Mouse (Mus musculus) regulatory T cell (primary cell): ENCODE measurements around the gene Gnat1.

Experiments
- in situ Hi-C: fragments of 300-600 bp; cut with MboI, MseI; formaldehyde crosslinking; loops from one replicate; pipeline ENCODE4 v1.15.1; 2025; ENCODE audit warnings: high pct_unique_total_duplicates

The Gnat1 gene

DNA sequence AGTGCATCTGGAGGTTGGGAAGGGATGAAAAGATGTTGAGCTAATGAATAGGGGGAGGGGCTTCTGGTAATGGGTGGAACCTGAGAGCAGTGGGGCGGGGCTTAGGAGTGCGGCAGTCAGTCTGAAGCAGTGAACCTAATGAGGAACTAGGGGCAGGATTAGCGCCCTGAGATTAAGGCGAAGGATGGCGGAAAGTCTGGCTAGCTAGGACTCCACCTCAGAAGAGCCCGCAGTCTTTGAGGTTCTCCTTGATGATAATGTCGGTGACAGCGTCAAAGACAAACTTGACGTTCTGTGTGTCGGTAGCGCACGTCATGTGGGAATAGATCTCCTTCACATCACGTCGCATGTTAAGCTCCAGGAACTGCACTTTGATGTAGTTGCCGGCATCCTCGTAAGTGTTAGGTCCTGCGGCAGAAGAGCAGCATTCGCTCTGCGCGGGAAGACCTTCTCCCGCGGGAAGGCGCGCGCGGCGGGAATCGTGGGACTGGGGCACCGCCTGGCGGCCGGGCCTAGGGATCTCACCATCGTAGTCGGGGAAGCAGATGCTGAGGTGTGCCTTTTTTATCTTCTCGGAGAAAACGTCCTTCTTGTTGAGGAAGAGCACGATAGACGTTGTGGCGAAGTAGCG lies 3.7 kb downstream of the Gnat1 start:
- in situ Hi-C loops, result no loop called here

- in situ Hi-C loops, result no loop called here
Measured at GRCm38 (mm10) chr9:107674609-107675429, 4.7 kb downstream of the Gnat1 start.

- in situ Hi-C loops, result no loop called here
Measured at GRCm38 (mm10) chr9:107670259-107670658, 9.3 kb downstream of the Gnat1 start.

DNA sequence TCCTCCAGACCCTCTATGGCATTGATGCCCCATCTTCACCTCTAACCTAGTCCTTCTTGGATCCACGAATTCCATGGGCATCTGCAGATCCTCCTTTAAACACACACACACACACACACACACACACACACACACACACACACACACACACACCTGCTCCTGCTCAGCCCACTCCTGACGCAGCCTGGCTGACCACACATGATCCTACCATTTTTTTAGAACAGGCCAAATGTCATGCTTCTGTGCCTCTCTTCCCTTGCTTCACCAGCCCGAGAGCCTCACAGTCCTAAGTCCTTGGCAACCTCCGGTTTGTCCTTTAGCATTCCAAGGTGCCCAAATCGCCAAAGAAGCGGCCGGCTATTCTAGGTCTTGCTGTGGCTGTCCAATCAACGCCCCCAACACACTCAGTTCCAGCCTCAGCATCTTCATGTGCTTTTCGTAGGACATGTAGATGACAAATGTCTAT lies 10.0 kb downstream of the Gnat1 start, which contains the start of gene Slc38a3:
Gene Slc38a3 (minus strand): TSS at position 51 of the 466 bp plus-strand sequence.
- in situ Hi-C loops, result no loop called here

DNA sequence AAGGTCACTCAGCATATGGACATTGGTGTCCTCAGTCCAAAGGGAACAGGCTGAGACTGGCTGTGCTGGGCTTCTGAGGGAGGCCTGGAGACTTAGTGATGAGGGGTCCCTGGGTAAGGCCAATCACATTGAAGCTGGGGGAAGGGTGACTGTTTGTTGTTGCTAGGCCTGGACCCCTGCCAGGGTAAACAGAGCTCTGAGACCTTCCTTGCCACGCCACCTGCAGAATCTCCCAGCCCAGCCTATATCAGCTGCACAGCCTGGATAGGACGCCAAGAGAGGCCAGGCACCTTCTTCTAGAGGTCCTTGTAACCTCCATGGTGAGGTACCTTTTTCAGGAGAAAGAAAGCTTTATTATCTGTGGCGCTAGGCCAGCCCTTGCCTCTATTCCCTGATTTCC lies 10.6 kb downstream of the Gnat1 start:
- in situ Hi-C loops, result no loop called here

DNA sequence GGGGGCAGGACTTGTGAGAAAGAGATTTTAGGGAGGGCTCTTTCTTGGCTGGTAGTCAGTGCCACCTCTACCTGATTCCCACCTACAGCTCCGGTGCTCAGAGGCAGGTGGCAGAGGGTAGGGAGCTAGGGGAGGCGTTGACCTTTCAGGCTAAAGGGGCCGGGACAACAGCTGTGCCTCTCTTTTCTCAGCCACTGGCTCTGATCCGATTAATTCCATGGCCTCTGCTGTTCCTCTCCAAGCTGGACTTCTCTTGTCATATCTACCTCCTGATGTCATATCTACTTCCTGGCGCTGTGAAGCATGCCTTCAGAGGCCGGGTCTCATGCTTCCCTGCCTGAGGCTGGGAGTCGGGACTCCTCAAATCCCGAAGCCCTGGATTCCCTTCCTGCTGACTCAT lies 11.5 kb downstream of the Gnat1 start:
- in situ Hi-C loops, result no loop called here

DNA sequence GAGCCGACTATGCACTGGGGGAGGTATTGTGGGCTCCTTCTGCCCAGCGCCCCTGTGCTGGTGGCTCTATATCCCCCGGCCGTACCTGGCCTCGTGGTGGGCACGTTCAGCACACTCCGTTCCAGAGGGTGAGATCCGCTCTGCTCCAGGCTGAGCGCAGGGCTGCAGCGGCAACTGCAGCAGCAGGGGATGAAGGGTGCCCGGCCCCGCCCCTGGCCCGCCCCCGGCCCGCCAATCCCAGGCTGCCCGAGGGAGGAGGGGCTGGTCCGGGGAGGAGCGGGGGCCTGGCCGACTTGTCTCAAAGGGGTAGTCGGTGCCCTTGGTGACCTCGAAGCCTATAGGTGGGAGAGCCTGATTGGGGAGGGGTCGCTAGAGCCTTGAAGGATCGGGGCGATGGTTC lies 12.3 kb downstream of the Gnat1 start:
- in situ Hi-C loops, result no loop called here

DNA sequence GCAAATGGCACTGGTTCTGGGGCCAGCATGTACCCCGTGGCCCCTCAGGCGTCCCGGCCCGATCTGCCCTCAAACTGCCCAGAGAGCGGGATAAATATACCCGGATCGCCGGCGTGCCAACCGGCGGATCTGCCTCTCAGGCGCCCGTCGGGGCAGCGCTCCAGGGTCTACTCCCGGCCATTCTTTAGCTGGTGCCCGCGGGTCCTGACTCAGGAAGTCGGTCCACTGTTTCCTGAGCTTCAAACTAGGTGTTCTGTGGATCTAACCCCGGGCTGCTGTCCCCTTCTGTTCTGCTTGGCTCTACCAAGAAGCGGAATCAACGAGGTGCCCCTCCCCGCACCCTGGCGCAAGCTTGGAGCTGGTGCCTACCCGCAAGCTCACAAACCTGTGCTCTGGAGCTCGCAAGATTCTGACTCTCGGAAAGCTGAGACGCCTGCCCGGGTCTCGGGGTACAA lies 12.7 kb downstream of the Gnat1 start:
- in situ Hi-C loops, result no loop called here

DNA sequence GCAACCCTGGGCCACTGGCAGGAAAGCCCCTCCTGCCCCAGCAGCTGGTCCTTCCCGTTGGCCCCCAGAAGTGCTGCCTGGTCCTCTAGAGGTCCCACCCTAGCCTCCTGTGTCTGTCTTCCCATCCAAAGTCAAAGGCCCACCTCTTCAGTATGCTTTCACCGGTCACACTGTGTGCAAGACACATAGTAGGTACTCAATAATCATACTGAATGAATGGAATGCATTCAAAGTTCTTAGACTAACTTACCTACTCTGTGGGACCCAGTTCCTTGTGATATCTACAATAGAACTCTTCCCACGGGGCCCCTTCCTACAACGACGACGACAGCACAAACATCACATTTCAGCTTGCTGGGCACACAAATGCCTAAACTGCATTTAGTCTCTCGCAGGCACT lies 14.2 kb downstream of the Gnat1 start:
- in situ Hi-C loops, result no loop called here

GRCm38 (mm10) chr9:107663525-107663924 lies 16.0 kb downstream of the Gnat1 start:
- in situ Hi-C loops, result no loop called here

GRCm38 (mm10) chr9:107662342-107662741 lies 17.2 kb downstream of the Gnat1 start:
- in situ Hi-C loops, result no loop called here

DNA sequence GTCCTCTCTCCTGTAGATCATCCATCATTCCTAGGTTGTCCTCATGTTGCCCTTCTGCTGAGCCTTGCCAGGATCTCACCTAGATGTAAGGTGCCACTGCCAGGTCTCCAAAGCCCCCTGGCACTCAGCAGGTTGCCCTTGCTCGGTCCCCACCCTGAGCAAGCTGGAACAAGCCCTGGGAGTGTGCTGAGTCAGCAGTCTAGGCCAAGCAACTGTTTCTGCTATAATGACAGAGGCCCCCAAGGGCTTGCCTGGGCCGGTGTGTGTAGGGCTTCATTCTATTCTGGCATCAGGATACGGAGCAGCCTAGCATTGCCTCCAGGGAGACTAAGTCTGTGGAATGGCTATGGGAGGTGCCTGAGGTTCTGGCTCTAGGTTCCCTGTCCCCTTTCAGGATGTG lies 18.7 kb downstream of the Gnat1 start:
- in situ Hi-C loops, result no loop called here

GRCm38 (mm10) chr9:107659961-107660360 lies 19.6 kb downstream of the Gnat1 start:
- in situ Hi-C loops, result no loop called here

DNA sequence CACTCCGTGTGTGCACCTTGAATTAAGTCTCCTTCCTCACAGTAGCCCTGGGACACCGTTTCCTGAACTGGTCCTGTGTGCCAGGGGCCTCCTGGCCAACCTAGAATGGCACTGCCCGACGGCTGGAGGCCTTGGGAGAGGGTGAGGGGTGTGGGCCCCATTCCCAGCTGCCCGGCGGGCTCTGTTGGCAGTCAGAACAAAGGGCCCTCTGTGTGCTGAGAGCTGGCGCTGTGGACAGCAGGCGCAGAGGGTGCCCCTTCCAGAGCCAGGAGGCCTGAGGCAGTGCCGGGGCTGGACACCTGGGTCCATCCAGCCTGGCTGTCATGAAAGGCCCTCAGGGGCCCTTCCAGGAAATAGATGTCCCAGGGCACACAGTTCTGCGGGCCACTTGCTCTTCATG lies 20.0 kb downstream of the Gnat1 start:
- in situ Hi-C loops, result no loop called here

- in situ Hi-C loops, result no loop called here
Measured at GRCm38 (mm10) chr9:107658096-107658495, 21.4 kb downstream of the Gnat1 start.

GRCm38 (mm10) chr9:107657144-107657543 lies 22.4 kb downstream of the Gnat1 start:
- in situ Hi-C loops, result no loop called here

- in situ Hi-C loops, result no loop called here
Measured at GRCm38 (mm10) chr9:107654585-107654984, 24.9 kb downstream of the Gnat1 start.

- in situ Hi-C loops, result no loop called here
Measured at GRCm38 (mm10) chr9:107653474-107653873, 26.0 kb downstream of the Gnat1 start.

DNA sequence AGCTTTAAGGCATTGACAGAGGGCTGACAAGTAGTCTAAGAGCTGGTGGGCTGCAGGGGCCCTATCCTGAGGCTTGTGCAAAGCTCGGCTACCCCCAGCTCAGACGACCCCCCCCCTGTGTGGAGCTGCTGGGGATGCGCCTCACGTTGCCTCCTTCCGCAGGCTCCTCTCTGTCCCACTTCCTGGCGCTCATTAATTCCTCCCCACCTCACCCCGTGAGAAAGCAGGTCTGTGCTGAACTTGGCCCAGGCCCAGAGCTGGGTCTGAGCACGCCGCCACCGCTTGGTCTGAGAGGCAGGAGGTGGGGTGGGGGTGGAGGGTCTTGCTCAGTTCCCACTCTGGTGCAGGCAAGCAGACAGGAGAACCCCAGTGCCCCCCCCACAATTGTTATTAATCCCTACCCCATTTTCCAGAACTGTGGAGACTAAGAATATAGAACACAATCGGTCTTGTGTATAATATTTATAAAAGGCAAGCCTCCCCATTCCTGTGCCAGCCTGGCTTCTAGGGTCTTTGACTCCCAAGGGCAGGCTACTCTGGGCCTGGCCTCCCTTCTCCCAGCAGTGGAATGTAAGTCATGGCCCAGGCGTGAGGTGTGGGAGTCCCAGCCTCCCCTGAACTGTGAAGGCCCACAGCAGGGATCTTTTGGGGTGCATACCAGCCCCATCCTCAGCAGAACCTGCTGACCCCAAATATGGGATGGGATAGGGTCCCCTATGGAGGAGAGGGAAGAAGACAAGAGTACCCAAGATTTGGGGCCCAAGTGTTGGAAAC lies 28.6 kb downstream of the Gnat1 start:
- in situ Hi-C loops, result no loop called here

DNA sequence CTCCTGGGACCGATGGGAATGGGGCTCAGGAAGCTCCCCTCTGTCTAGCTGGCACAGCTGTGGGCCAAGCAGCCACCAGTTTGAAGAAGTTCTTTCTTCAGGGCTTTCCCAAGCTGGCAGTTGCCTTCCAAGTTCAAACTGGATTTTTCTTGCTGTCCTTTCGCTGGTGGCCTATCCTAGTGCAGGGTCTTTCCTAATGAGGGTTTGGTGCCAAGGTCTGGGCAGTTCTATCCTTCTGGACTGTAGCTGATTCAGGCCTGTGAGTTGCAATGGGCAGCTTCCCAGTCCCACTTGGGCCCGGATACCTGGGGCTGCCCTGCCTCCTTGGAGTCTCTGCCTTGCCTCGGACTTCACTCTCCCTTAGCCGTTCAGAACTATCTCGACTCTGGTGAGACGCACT lies 29.3 kb downstream of the Gnat1 start:
- in situ Hi-C loops, result no loop called here

- in situ Hi-C loops, result no loop called here
Measured at GRCm38 (mm10) chr9:107648767-107649166, 30.7 kb downstream of the Gnat1 start.

GRCm38 (mm10) chr9:107646975-107647374 lies 32.5 kb downstream of the Gnat1 start:
- in situ Hi-C loops, result no loop called here
